Mouse (Mus musculus): Measurements from ENCODE around the gene Mprip.
"Not testable (repeated sequence)": the region's sequence is repeated elsewhere in the genome, so short reads cannot be mapped to it uniquely, and the experiment has no call there.

Mprip gene

GRCm38 (mm10) chr11:59719185-59719584, 58.1 kb downstream of the Mprip start:
- no peak for DNase-seq

DNA sequence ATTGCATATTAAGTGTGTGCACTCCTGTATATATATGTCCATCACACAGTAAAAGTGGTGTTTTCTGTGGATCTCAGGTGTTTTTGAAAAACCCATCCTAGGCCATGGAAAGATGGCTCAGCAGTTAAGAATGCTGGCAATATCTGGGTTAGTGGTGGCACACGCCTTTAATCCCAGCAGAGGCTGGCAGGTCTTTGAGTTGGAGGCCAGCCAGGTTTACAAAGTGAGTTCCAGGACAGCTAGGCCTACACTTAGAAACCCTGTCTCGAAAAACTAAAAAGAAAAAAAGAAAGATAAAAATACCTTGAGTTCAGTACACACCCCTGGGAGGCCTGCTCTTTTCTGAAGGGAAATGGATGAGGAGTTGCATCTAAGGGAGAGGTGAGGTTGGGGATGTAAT, 60.3 kb downstream of the Mprip start:
- no peak for DNase-seq

DNA sequence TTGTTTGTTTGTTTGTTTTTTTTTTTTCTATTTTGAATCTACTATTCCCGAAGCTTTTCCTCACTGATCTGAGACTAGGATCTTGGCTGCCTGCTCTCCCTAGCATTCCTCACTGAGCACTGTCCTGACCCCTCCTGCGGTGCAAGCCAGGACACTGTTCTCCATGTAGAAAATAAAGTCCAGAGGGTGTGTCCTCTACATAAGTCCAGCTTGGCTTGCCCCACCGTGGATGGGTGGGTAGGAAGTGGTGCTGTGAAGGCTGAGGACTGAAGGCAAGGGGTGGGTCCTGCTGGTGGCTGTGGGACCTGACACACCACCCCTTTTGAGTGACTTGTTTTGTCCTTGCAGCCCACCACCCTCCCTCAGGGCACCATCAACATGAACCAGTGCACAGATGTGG, 66.1 kb downstream of the Mprip start:
- DNase-seq, result no peak

- DNase-seq, result no peak
Measured at GRCm38 (mm10) chr11:59731821-59732220, 70.7 kb downstream of the Mprip start.

DNA sequence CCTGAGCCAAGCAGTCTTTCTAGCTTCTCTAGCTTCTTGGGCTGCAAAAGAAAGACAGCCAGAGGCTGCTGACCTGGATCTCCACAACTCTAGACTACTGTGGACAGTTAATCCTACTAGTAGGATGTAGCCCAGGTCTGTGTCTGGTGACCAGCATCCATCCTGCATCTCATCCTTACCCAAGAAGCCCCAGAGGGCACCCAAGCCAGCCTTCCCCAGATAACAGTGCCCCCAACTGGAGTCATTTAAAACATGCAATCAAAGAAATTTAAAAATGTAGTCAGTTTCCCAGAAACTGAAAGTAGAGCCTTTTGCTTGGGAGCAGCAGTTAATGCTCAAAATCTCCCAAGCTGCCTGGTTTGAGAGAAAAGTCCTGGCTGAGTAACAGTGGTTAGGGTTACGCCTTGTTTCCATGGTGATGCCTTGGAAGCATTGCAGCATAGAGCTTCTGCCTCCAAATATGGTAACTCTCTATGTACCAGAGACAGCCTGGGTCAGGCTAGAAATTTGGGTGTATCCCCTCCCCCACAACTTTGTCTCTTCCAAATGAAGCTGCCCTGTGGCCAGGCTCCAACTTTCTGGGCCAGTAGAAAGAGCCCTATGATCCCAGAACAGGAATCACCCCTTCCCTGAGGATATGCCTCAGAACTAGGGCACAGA, 71.4 kb downstream of the Mprip start:
- DNase-seq, result no peak

GRCm38 (mm10) chr11:59733600-59733999, 72.5 kb downstream of the Mprip start:
- not testable (repeated sequence) for DNase-seq

GRCm38 (mm10) chr11:59734335-59734734, 73.2 kb downstream of the Mprip start:
- no peak for DNase-seq

- not testable (repeated sequence) for DNase-seq
Measured at GRCm38 (mm10) chr11:59735938-59736337, 74.8 kb downstream of the Mprip start.

- DNase-seq, result peak; percentile 46
Measured at GRCm38 (mm10) chr11:59737250-59737649, 76.1 kb downstream of the Mprip start.

- DNase-seq, result no peak
Measured at GRCm38 (mm10) chr11:59739996-59740395, 78.9 kb downstream of the Mprip start.

GRCm38 (mm10) chr11:59741915-59742314, 80.8 kb downstream of the Mprip start:
- DNase-seq, result no peak

DNA sequence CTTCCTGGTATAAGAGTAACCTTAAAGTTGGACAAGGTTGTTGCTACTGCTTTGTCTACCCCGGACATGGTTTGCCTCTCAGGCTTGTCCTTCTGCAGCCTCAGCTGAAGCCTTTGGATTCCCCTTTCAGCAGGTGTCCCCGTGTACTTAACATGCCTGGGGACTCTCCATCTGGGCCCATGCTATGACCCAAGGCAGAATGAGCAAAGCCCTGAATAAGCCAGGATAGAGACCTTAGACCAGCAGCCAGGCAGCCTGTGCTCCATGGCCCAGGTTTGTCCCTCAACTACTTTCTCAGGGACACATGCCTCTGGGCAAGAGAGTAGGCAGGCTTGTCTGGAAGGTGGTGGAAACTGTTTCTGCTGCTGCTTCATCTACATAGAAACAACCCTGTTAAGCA, 82.2 kb downstream of the Mprip start:
- no peak for DNase-seq

DNA sequence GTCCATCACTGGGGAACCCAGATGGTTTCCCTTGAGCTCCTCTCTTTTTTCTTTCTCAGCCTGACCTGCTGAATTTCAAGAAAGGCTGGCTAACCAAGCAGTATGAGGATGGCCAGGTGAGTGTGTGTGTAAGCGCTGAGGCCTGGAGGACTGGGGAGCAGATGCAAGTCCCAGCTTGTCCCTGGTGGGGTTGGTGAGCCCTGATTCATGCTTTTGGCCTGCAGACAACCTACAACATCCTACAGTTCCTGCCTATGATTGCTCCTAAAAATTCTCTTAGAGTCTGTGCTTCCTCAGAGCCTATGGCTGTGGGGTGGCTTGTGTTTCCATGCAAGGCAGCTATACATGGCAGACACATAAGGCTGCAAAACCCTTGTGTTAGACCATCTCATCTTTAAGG, 82.6 kb downstream of the Mprip start:
- no peak for DNase-seq

GRCm38 (mm10) chr11:59744374-59744773, 83.3 kb downstream of the Mprip start:
- no peak for DNase-seq

- DNase-seq, result no peak
Measured at GRCm38 (mm10) chr11:59745851-59746250, 84.7 kb downstream of the Mprip start.

DNA sequence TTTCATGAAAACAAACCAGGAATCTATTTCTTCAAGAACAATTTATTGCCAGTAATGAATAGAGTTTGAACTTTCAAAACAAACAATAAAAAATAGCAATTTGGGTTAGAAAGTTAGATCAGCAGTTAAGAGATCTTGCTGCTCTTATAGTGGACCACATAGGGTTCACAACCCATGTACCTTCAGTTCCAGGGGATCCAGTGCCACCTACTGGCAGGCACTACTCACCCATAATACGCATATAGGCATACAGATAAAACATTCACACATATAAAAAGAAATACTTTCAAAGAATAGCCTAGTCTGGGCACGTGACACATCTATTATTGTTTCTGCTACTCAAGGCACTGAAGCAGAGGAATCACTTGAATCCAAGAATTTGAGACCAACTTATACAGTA, 85.5 kb downstream of the Mprip start:
- no peak for DNase-seq

- no peak for DNase-seq
Measured at GRCm38 (mm10) chr11:59749050-59749449, 87.9 kb downstream of the Mprip start.

GRCm38 (mm10) chr11:59754504-59754903, 93.4 kb downstream of the Mprip start:
- no peak for DNase-seq

GRCm38 (mm10) chr11:59756351-59756750, 95.2 kb downstream of the Mprip start:
- DNase-seq, result no peak

DNA sequence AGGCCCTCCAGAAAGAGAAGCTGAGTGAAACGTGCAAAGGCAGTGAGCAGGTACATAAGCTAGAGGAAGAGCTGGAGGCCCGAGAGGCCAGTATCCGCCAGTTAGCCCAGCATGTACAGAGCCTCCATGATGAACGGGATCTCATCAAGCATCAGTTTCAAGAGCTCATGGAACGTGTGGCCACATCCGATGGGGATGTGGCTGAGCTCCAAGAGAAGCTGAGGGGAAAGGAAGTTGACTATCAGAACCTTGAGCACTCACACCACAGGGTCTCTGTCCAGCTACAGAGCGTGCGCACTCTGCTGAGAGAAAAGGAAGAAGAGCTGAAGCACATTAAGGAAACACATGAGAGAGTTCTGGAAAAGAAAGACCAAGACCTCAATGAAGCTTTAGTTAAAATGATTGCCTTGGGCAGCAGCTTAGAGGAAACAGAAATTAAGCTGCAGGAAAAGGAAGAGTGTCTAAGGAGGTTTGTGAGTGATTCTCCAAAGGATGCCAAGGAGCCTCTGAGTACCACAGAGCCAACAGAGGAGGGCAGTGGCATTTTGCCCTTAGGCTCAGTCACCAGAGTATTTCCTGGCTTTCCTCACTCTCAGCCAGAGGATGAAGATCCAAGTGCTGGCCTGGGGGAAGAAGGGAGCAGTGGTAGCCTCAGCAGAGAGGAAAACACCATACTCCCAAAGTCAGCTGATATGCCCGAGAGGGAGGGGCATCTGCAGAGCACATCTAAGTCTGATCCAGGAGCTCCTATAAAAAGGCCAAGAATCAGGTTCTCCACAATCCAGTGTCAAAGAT, 97.3 kb downstream of the Mprip start:
- no peak for DNase-seq

DNA sequence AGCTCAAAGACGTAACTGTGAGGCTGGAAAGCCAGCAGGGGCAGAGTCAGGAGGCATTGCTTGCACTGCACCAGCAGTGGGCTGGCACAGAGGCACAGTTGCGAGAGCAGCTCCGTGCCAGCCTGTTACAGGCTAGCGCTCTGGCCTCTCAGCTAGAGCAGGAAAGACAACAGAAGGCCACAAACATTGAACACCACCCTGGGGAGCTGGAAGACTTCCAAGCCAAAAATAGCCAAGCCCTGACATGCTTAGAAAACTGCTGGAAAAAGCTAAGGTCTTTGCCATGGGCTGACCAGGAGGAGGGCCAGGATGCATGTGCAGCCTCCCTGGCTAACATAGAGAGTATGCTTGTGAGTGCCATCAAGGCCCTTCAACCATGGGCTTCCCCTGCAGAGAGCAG, 98.1 kb downstream of the Mprip start:
- peak; percentile 90 for DNase-seq

DNA sequence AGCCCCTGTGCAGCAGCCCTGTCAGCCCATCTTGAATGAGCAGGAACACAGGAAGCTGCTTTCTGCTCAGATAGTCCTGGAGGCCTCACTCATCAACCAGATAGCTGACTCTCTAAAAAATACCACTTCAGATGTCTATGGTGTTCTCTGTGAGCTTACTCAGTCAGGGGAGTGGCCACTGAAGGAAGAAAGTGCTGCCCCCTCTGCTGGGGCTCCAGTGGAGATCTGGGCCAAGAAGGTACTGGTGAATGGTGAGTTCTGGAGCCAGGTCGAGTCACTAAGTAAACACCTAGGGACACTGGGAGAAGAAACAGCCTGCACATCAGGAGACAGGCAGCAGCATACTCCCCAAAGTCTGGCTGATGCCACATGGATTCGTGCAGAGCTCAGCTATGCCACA, 98.5 kb downstream of the Mprip start:
- no peak for DNase-seq

DNA sequence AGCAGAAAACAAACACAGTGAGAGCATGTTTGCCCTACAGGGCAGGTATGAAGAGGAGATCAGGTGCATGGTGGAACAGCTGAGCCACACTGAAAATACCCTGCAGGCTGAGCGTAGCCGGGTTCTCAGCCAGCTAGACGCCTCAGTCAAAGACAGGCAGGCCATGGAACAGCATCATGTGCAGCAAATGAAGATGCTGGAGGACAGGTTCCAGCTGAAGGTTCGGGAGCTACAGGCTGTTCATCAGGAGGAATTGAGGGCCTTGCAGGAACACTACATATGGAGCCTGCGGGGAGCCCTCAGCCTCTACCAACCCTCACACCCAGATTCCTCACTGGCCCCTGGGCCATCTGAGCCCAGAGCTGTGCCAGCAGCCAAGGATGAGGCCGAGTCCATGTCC, 99.7 kb downstream of the Mprip start:
- DNase-seq, result no peak

DNA sequence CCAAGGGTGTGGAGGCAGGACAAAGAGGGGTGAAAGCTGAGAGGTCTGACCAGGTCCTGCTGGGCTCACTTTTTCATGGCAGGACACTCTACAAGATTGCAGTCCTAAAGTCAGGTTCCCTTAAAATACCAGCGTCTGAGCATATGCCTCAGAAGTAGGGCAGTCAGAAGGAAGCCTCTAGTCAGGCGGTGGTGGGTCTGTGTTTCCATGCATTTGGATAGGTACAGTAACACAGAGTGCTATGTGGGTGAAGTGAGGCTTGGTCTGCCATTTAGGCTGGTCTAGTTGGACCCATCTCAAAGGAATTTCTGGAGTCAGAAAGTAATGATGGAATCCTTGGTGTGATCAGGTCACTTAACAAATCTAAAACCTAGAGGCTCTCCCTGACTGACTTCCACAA, 108.2 kb downstream of the Mprip start:
- DNase-seq, result no peak

- no peak for DNase-seq
Measured at GRCm38 (mm10) chr11:59769738-59770137, 108.6 kb downstream of the Mprip start.

Measured in cerebellum, adult 11 months (tissue).